Mouse (Mus musculus) thymus, adult 2 months (tissue): ENCODE results near the gene Psip1. TPM values are rescaled to one million over a fixed set of nuclear protein-coding genes. Genes with fewer than 3 reads are reported as not detected.

Experiments used
- DNase-seq: peaks from one replicate; pipeline ENCODE4 v3.0.0; 2021
- H3K27ac ChIP-seq: fragments of 200-500 bp; 2 replicates; pipeline ENCODE4 v1.5.1; 2012; ENCODE audit warnings: low read length, control low read depth; ENCODE audit not compliant: control insufficient read depth, insufficient read depth
- H3K27me3 ChIP-seq: fragments of 200-500 bp; 2 replicates; pipeline ENCODE4 v1.6.1; 2012; ENCODE audit warnings: mild to moderate bottlenecking, low read length, moderate library complexity, mixed read lengths; ENCODE audit not compliant: control insufficient read depth, insufficient read depth
- H3K36me3 ChIP-seq: fragments of 200-500 bp; 2 replicates; pipeline ENCODE4 v1.6.1; 2012; ENCODE audit warnings: mild to moderate bottlenecking, low read length, moderate library complexity; ENCODE audit not compliant: control insufficient read depth, insufficient read depth
- H3K4me1 ChIP-seq: fragments of 200-500 bp; replicated peaks from 2 replicates; pipeline ENCODE4 v1.6.1; 2012; ENCODE audit warnings: low read length; ENCODE audit not compliant: control insufficient read depth, insufficient read depth
- H3K4me3 ChIP-seq: fragments of 200-500 bp; 2 replicates; pipeline ENCODE4 v1.5.1; 2012; ENCODE audit warnings: mild to moderate bottlenecking, low read length, control low read depth, moderate library complexity; ENCODE audit not compliant: control insufficient read depth, insufficient read depth
- CTCF ChIP-seq: fragments of 200-500 bp; IDR thresholded peaks from 2 replicates; pipeline ENCODE4 v1.5.1; 2012; ENCODE audit warnings: mild to moderate bottlenecking, control low read depth, low read length, moderate library complexity, borderline replicate concordance; ENCODE audit not compliant: control insufficient read depth, poor library complexity, insufficient read depth; ENCODE audit errors: extremely low read depth
- POLR2A ChIP-seq: fragments of 200-500 bp; IDR thresholded peaks from 2 replicates; pipeline ENCODE4 v1.6.1; 2012; ENCODE audit warnings: mild to moderate bottlenecking, low read length, control low read depth, moderate library complexity; ENCODE audit not compliant: control insufficient read depth, poor library complexity, insufficient read depth; ENCODE audit errors: extremely low read depth
- WGBS: fragments of 180-500 bp; shearing (Covaris S2); methylation state at CpG from one replicate; pipeline ENCODE4 v1.1.7; 2018; 5-methylcytosine and 5-hydroxymethylcytosine counted together
- polyA plus RNA-seq: library from polyadenylated mRNA; depleted of rRNA; stranded (reverse); fragments of >200 nt; gene quantifications from 2 replicates; pipeline ENCODE4 v1.2.3, GENCODE M21; 2012

Gene Psip1
- polyA plus RNA-seq, 1 experiment, result 72.0 TPM

DNA sequence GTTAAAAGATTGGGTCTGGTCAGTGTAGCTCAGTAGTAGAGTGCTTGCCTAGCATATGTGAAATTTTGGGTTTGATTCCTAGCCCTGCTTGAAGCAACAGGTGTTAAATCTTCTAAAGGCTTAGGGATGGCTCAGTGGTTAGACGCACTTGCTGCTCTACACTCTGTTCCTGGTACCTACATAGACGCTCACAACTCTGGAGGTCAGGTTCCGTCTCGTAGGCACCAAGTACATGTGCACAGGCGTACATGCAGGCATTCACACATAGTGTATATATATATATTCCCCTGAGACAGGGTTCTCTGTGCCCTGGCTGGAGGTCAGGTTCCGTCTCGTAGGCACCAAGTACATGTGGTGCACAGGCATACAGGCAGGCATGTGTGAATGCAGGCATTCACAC, 59.1 kb downstream of the Psip1 start:
- H3K4me1 ChIP-seq, result no peaks in the 10 kb centered on the region
- H3K27me3 ChIP-seq, result no peaks in the 10 kb centered on the region
- 96% methylated on average over 7 of the region's 7 CpGs for WGBS
- no peak for DNase-seq
- no peak overlapping the region for H3K4me3 ChIP-seq
- TF ChIP-seq CTCF, result no peak
- no peak for TF ChIP-seq POLR2A
- peaks cover 36% of the 10 kb centered on the region for H3K36me3 ChIP-seq
- H3K27ac ChIP-seq, result no peak overlapping the region

- no peaks in the 10 kb centered on the region for H3K4me1 ChIP-seq
- peaks cover 28% of the 10 kb centered on the region for H3K36me3 ChIP-seq
- H3K4me3 ChIP-seq, result no peak overlapping the region
- no peak overlapping the region for H3K27ac ChIP-seq
- no peaks in the 10 kb centered on the region for H3K27me3 ChIP-seq
- TF ChIP-seq POLR2A (no peak), CTCF (no peak)
- no peak for DNase-seq
- WGBS, result 97% methylated on average over 4 of the region's 4 CpGs
These were observed 61.1 kb downstream of the Psip1 start for GRCm38 (mm10) chr4:83425119-83425518.

DNA sequence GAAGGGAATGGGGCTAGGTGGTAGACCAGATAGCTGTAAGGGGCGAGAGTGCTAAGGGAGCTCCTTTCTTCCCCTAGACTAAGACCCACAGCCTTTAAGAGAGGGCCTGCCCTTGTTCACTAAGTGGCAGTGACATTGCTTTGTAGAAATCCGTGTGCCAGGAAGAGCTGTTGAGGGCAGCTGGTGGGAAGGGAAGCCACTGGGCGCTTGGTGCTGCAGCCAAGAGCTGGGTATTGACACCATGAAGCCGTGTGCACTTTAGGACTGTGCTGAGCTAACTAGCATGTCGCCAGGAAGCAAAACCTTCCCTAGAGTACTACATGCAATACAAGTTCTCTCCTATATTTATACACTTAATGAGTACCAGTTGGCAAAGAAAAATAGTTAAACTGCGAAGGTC, 62.6 kb downstream of the Psip1 start:
- no peak overlapping the region for H3K4me3 ChIP-seq
- peaks cover 26% of the 10 kb centered on the region for H3K36me3 ChIP-seq
- no peaks in the 10 kb centered on the region for H3K27me3 ChIP-seq
- no peaks in the 10 kb centered on the region for H3K4me1 ChIP-seq
- TF ChIP-seq POLR2A, result no peak
- no peak for TF ChIP-seq CTCF
- no peak overlapping the region for H3K27ac ChIP-seq
- WGBS, result 95% methylated on average over 6 of the region's 6 CpGs
- DNase-seq, result no peak

- WGBS, result 79% methylated on average over 2 of the region's 2 CpGs
- Histone ChIP-seq H3K36me3 (peaks cover 7% of the 10 kb centered on the region), H3K4me1 (no peaks in the 10 kb centered on the region), H3K27me3 (no peaks in the 10 kb centered on the region), H3K27ac (no peak overlapping the region), H3K4me3 (no peak overlapping the region)
- TF ChIP-seq POLR2A (no peak), CTCF (no peak)
- no peak for DNase-seq
These were observed 67.5 kb downstream of the Psip1 start for GRCm38 (mm10) chr4:83418781-83419180.

GRCm38 (mm10) chr4:83417820-83418186, 68.5 kb downstream of the Psip1 start:
- no peaks in the 10 kb centered on the region for H3K27me3 ChIP-seq
- DNase-seq, result no peak
- H3K4me1 ChIP-seq, result no peaks in the 10 kb centered on the region
- H3K4me3 ChIP-seq, result peak overlapping the region; percentile 69
- under 1% methylated on average over 30 of the region's 30 CpGs for WGBS
- H3K27ac ChIP-seq, result no peak overlapping the region
- TF ChIP-seq CTCF (0 out of 2 replicates have a peak, but pooled peaks have one; percentile 38), POLR2A (no peak; the same call in 1 of the 2 replicates)
- no peaks in the 10 kb centered on the region for H3K36me3 ChIP-seq

GRCm38 (mm10) chr4:83417160-83417819, 69.0 kb downstream of the Psip1 start, which contains the start of gene Snapc3:
Gene Snapc3 (plus strand): TSS chr4:83417724.
- peak within 1 kb of the TSS; percentile 69 for H3K4me3 ChIP-seq
- peak; percentile 77; the same call in 1 of the 2 replicates for TF ChIP-seq POLR2A
- no peak for TF ChIP-seq CTCF
- H3K27ac ChIP-seq, result no peak within 1 kb of the TSS
- no peaks in the 10 kb centered on the region for H3K36me3 ChIP-seq
- under 1% methylated on average over 41 of the region's 41 CpGs for WGBS
- DNase-seq, result peak; percentile 94
- no peaks in the 10 kb centered on the region for H3K27me3 ChIP-seq
- H3K4me1 ChIP-seq, result no peaks in the 10 kb centered on the region
